Comparison of ENCODE assay signal across 20 mouse cellular contexts in the genomic region with DNA sequence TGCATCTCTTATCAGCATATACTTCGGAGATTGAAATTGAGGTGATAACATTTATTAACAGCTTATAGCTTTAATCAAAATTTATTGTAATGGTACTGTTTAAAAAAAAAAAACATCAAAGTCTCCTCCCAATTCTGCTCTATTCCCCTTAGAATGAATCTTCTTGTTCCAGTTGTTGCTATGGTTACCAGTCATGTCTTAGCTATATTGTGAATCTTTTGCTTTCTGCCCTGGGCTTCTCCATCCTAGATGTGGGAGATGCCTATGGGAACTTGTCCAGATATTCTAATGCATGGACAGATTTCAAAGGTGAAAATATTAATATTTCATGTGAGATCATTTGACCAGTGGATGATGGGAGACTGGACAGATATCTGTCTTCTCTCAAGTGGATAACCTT.
"Had no signal": no experiment of that assay in that cellular context is flagged by ENCODE, and none has a peak within 500 bp of the region (broad histone marks: within the 10 kb centered on the region; RNA-seq: fewer than 3 reads in every experiment).

No protein-coding gene starts in this region.

- H3K27me3 ChIP-seq: liver, embryonic 13.5 days; neural tube, embryonic 13.5 days; stomach, embryonic 15.5 days had no signal

- H3K36me3 ChIP-seq: liver, embryonic 13.5 days; neural tube, embryonic 13.5 days; stomach, embryonic 15.5 days had no signal

- H3K4me2 ChIP-seq: liver, embryonic 13.5 days; neural tube, embryonic 13.5 days; stomach, embryonic 15.5 days had no signal

- H3K9me3 ChIP-seq: liver, embryonic 13.5 days; neural tube, embryonic 13.5 days; stomach, embryonic 15.5 days had no signal

- H3K27ac ChIP-seq: kidney, postnatal 0 days; layer of hippocampus, adult 2 months; left cerebral cortex, adult 2 months; liver, embryonic 13.5 days; neural tube, embryonic 13.5 days; stomach, embryonic 15.5 days had no signal

- DNase-seq: kidney, adult 2 months; kidney, postnatal 25 days; layer of hippocampus, adult 9-11 months; layer of hippocampus, postnatal 36 days; liver, embryonic 13.5 days; lung, adult 2 months; lung, postnatal 14 days; lung, postnatal 4 days; retina, postnatal 1 day; right cerebral cortex, postnatal 25 days; spleen, adult 18-20 months; thymus, adult 2 months; thymus, postnatal 14 days; thymus, postnatal 4 days had no signal

- H3K4me3 ChIP-seq: layer of hippocampus, adult 2 months; left cerebral cortex, adult 2 months; liver, embryonic 13.5 days; myocyte; neural tube, embryonic 13.5 days; stomach, embryonic 15.5 days had no signal

- H3K9ac ChIP-seq: liver, embryonic 13.5 days; neural tube, embryonic 13.5 days; stomach, embryonic 15.5 days had no signal

- H3K4me1 ChIP-seq: liver, embryonic 13.5 days; stomach, embryonic 15.5 days had no signal
